Mouse (Mus musculus) myocyte (in vitro differentiated cells): ENCODE results near the gene Gsk3a. TPM values are rescaled to one million over a fixed set of nuclear protein-coding genes. Genes with fewer than 3 reads are reported as not detected.

ENCODE experiments used
- H3K27me3 ChIP-seq: one replicate; pipeline ENCODE4 v1.6.1; 2011; ENCODE audit not compliant: control insufficient read depth, insufficient read depth, insufficient read length
- H3K36me3 ChIP-seq: one replicate; pipeline ENCODE4 v1.6.1; 2011; ENCODE audit not compliant: control insufficient read depth, insufficient read depth
- H3K4me2 ChIP-seq: one replicate; pipeline ENCODE4 v1.6.1; 2011; ENCODE audit warnings: low read depth, control low read depth
- H3K4me3 ChIP-seq: one replicate; pipeline ENCODE4 v1.5.1; 2011; ENCODE audit warnings: mild to moderate bottlenecking, control low read depth, moderate library complexity
- H3K79me2 ChIP-seq: one replicate; pipeline ENCODE4 v1.6.1; 2011; ENCODE audit not compliant: control insufficient read depth, insufficient read depth
- H3ac ChIP-seq: one replicate; pipeline ENCODE4 v1.6.1; 2011; ENCODE audit not compliant: control insufficient read depth, insufficient read length
- CEBPB ChIP-seq: IDR thresholded peaks from 2 replicates; pipeline ENCODE4 v1.6.1; 2011; ENCODE audit warnings: mild to moderate bottlenecking, moderate library complexity; ENCODE audit not compliant: poor library complexity, insufficient read depth, severe bottlenecking
- E2F4 ChIP-seq: IDR thresholded peaks from one replicate; pipeline ENCODE4 v1.6.1; 2011; ENCODE audit warnings: mild to moderate bottlenecking, control low read depth, moderate library complexity; ENCODE audit not compliant: insufficient read depth
- MAX ChIP-seq: IDR thresholded peaks from one replicate; pipeline ENCODE4 v1.6.1; 2011; ENCODE audit warnings: low read depth, mild to moderate bottlenecking, control low read depth
- MYOD1 ChIP-seq, 3 experiments: IDR thresholded peaks; one replicate each; pipeline ENCODE4 v1.6.1; 2011; ENCODE audit warnings: control low read depth in 2 of 3, low read depth in 2 of 3, mild to moderate bottlenecking in 2 of 3, moderate library complexity in 1 of 3; ENCODE audit not compliant: insufficient read length in 2 of 3, control insufficient read depth in 1 of 3
- MYOG ChIP-seq, 3 experiments: IDR thresholded peaks; one replicate each; pipeline ENCODE4 v1.6.1; 2011; ENCODE audit warnings: control low read depth in 2 of 3, low read depth in 2 of 3, mild to moderate bottlenecking in 2 of 3; ENCODE audit not compliant: insufficient read length in 2 of 3, control insufficient read depth in 1 of 3, insufficient read depth in 1 of 3
- POLR2A ChIP-seq: IDR thresholded peaks from one replicate; pipeline ENCODE4 v1.6.1; 2011; ENCODE audit warnings: low read depth, mild to moderate bottlenecking, control low read depth, moderate library complexity; ENCODE audit not compliant: insufficient read length
- POLR2AphosphoS2 ChIP-seq: IDR thresholded peaks from one replicate; pipeline ENCODE4 v1.6.1; 2011; ENCODE audit warnings: low read depth, control low read depth; ENCODE audit not compliant: insufficient read length
- REST ChIP-seq: IDR thresholded peaks from one replicate; pipeline ENCODE4 v1.6.1; 2011; ENCODE audit warnings: mild to moderate bottlenecking, control low read depth, moderate library complexity; ENCODE audit not compliant: insufficient read depth, insufficient read length
- SRF ChIP-seq: IDR thresholded peaks from one replicate; pipeline ENCODE4 v1.6.1; 2011; ENCODE audit warnings: low read depth; ENCODE audit not compliant: control insufficient read depth, insufficient read length
- TCF12 ChIP-seq: IDR thresholded peaks from one replicate; pipeline ENCODE4 v1.6.1; 2011; ENCODE audit warnings: mild to moderate bottlenecking, control low read depth; ENCODE audit not compliant: poor library complexity, insufficient read depth, severe bottlenecking
- TCF3 ChIP-seq: IDR thresholded peaks from one replicate; pipeline ENCODE4 v1.6.1; 2011; ENCODE audit warnings: low read depth, control low read depth; ENCODE audit not compliant: insufficient read length
- USF1 ChIP-seq: IDR thresholded peaks from one replicate; pipeline ENCODE4 v1.6.1; 2011; ENCODE audit warnings: low read depth, mild to moderate bottlenecking, control low read depth, moderate library complexity
- polyA plus RNA-seq: library from polyadenylated mRNA; unstranded; fragments of >200 nt; fragmentation: generic; extraction: Trizol; gene quantifications from one replicate; pipeline ENCODE4 v1.2.1, GENCODE M21; 2012; ENCODE audit warnings: missing spikeins

The Gsk3a gene
- polyA plus RNA-seq, 1 experiment = 69.4 TPM

DNA sequence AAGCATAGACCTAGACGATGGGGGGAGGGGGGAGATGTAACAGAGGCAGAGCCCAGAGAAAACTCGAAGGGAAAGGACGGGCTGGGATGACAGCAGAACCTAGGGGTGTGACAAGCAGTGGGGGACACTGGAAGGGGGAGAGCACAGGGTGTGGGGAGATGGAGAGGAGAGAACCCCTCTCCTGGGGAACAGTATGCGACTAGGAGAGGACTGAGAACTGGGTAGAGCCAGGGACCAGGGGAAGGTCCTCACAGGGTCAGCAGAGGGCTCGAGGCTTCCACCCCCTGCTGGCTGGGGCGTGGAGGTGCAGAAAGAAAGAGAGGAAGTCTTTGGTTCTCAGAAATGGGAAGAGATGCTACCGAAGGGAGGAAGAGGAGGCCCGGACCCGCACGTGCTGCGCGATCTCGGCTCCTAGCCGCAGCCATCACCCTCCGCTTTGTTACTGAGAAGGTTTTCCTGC lies 56.3 kb downstream of the Gsk3a start:
- Histone ChIP-seq H3K4me2 (no peak overlapping the region), H3ac (no peak overlapping the region), H3K79me2 (no peaks in the 10 kb centered on the region), H3K36me3 (no peaks in the 10 kb centered on the region), H3K4me3 (no peak overlapping the region), H3K27me3 (peaks cover 55% of the 10 kb centered on the region)
- TF ChIP-seq SRF (no peak), CEBPB (no peak), MYOG (IDR thresholded peaks at IDR 0.05; ENCODE audit: control insufficient read depth in 1 of 3, insufficient read depth in 1 of 3, insufficient read length in 2 of 3, low read depth in 2 of 3) (no peak), TCF12 (no peak), REST (no peak), MAX (no peak), USF1 (no peak), E2F4 (no peak)

- Histone ChIP-seq H3ac (no peak overlapping the region), H3K79me2 (no peaks in the 10 kb centered on the region), H3K27me3 (peaks cover 60% of the 10 kb centered on the region), H3K4me3 (no peak overlapping the region), H3K36me3 (no peaks in the 10 kb centered on the region), H3K4me2 (no peak overlapping the region)
- no peak for TF ChIP-seq POLR2AphosphoS2
- no peak for TF ChIP-seq USF1
- no peak for TF ChIP-seq CEBPB
- no peak for TF ChIP-seq SRF
- no peak for TF ChIP-seq MYOG (IDR thresholded peaks at IDR 0.05; ENCODE audit: control insufficient read depth in 1 of 3, insufficient read depth in 1 of 3, insufficient read length in 2 of 3, low read depth in 2 of 3)
- TF ChIP-seq REST = no peak
- TF ChIP-seq POLR2A = no peak
- TF ChIP-seq MAX = no peak
- TF ChIP-seq E2F4 = no peak
- no peak for TF ChIP-seq TCF12
- TF ChIP-seq TCF3 = no peak
- no peak for TF ChIP-seq MYOD1 (IDR thresholded peaks at IDR 0.05; ENCODE audit: control insufficient read depth in 1 of 3, insufficient read length in 2 of 3, low read depth in 2 of 3)
These were observed 57.1 kb downstream of the Gsk3a start for GRCm38 (mm10) chr7:25180512-25180911.

GRCm38 (mm10) chr7:25179606-25180161 lies 58.0 kb downstream of the Gsk3a start, which contains the start of gene Pou2f2:
Pou2f2 (minus strand) TSS chr7:25179726.
- no peaks in the 10 kb centered on the region for H3K79me2 ChIP-seq
- peaks cover 68% of the 10 kb centered on the region for H3K27me3 ChIP-seq
- no peaks in the 10 kb centered on the region for H3K36me3 ChIP-seq
- no peak for TF ChIP-seq SRF
- TF ChIP-seq MYOG (IDR thresholded peaks at IDR 0.05; ENCODE audit: control insufficient read depth in 1 of 3, insufficient read depth in 1 of 3, insufficient read length in 2 of 3, low read depth in 2 of 3) = peak in 1 of 3 experiments; percentile 36
- no peak for TF ChIP-seq REST
- peak in 2 of 3 experiments; percentile 33 to 34 for TF ChIP-seq MYOD1 (IDR thresholded peaks at IDR 0.05; ENCODE audit: control insufficient read depth in 1 of 3, insufficient read length in 2 of 3, low read depth in 2 of 3)
- TF ChIP-seq POLR2AphosphoS2 = no peak
- H3ac ChIP-seq = no peak within 1 kb of the TSS
- peak within 1 kb of the TSS; percentile 24 for H3K4me2 ChIP-seq
- no peak within 1 kb of the TSS for H3K4me3 ChIP-seq

- H3ac ChIP-seq = no peak overlapping the region
These were observed 58.7 kb downstream of the Gsk3a start for GRCm38 (mm10) chr7:25178787-25179605.

DNA sequence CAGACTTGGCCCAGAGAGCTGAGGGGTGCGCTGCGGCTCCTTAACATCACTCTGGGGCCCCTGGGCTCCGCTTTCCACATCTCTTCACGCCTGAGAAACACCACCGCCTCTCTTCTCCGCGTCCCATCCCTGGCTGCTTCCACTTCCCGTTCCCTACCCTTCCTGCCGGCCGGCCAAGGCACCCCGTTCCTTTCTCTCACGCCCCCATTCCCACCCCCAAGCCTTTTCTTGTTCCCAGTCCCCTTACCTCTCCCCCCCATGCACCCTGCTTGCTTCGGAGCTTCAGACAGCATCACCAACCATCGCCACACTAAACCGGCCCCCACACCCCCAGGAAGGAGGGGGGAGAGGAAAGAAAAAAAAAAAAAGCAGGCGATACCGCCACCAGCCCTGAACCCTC lies 59.3 kb downstream of the Gsk3a start:
- Histone ChIP-seq H3K27me3 (peaks cover 82% of the 10 kb centered on the region), H3ac (no peak overlapping the region), H3K79me2 (no peaks in the 10 kb centered on the region), H3K4me3 (no peak overlapping the region), H3K36me3 (no peaks in the 10 kb centered on the region), H3K4me2 (no peak overlapping the region)
- TF ChIP-seq REST (no peak), CEBPB (no peak)

More at GRCm38 (mm10) chr7:25178787-25179605, 58.7 kb downstream of the Gsk3a start:
- no peak for TF ChIP-seq MYOD1 (IDR thresholded peaks at IDR 0.05; ENCODE audit: control insufficient read depth in 1 of 3, insufficient read length in 2 of 3, low read depth in 2 of 3)
- TF ChIP-seq CEBPB = no peak
- Histone ChIP-seq H3K79me2 (no peaks in the 10 kb centered on the region), H3K36me3 (no peaks in the 10 kb centered on the region), H3K27me3 (peaks cover 75% of the 10 kb centered on the region), H3K4me2 (peak overlapping the region; percentile 24), H3K4me3 (no peak overlapping the region)

Other genes with a start within 250 kb of the Gsk3a start
- gene Atp1a3, start 231.9 kb downstream of the Gsk3a start, polyA plus RNA-seq = 6.6 TPM
- gene Grik5, start 165.5 kb downstream of the Gsk3a start, polyA plus RNA-seq = 14.7 TPM
- 10.8 TPM for gene Zfp574, start 165.3 kb downstream of the Gsk3a start, polyA plus RNA-seq
- gene Pou2f2, start 58.1 kb downstream of the Gsk3a start, polyA plus RNA-seq = 0.01 TPM
- gene Dedd2, start 17.2 kb downstream of the Gsk3a start, polyA plus RNA-seq = 8.8 TPM
- 5.6 TPM for gene Zfp526, start 16.4 kb downstream of the Gsk3a start, polyA plus RNA-seq
- gene Erf, start 12.9 kb upstream of the Gsk3a start, polyA plus RNA-seq = 42.5 TPM
- 65.8 TPM for gene Cic, start 29.9 kb upstream of the Gsk3a start, polyA plus RNA-seq
- 54.0 TPM for gene Pafah1b3, start 60.1 kb upstream of the Gsk3a start, polyA plus RNA-seq
- not detected for gene Prr19, start 63.6 kb upstream of the Gsk3a start, polyA plus RNA-seq
- 0.02 TPM for gene Tmem145, start 68.3 kb upstream of the Gsk3a start, polyA plus RNA-seq
- 41.0 TPM for gene Megf8, start 79.3 kb upstream of the Gsk3a start, polyA plus RNA-seq
- not detected for gene Cnfn, start 131.9 kb upstream of the Gsk3a start, polyA plus RNA-seq
- 3.8 TPM for gene Lipe, start 160.9 kb upstream of the Gsk3a start, polyA plus RNA-seq
- 0.06 TPM for gene Cxcl17, start 175.0 kb upstream of the Gsk3a start, polyA plus RNA-seq
- gene Ceacam1, start 239.8 kb upstream of the Gsk3a start, polyA plus RNA-seq = not detected